Mouse (Mus musculus) neutrophil, adult 83 days (primary cell): Measurements from ENCODE around the gene 2010003K11Rik. TPM values are rescaled to one million over a fixed set of nuclear protein-coding genes. Genes with fewer than 3 reads are reported as not detected.

Source experiments
- total RNA-seq, 2 experiments: library from RNA; stranded (reverse); gene quantifications; one replicate each; pipeline ENCODE4 v1.2.4; 2023

2010003K11Rik gene
- not detected for total RNA-seq

DNA sequence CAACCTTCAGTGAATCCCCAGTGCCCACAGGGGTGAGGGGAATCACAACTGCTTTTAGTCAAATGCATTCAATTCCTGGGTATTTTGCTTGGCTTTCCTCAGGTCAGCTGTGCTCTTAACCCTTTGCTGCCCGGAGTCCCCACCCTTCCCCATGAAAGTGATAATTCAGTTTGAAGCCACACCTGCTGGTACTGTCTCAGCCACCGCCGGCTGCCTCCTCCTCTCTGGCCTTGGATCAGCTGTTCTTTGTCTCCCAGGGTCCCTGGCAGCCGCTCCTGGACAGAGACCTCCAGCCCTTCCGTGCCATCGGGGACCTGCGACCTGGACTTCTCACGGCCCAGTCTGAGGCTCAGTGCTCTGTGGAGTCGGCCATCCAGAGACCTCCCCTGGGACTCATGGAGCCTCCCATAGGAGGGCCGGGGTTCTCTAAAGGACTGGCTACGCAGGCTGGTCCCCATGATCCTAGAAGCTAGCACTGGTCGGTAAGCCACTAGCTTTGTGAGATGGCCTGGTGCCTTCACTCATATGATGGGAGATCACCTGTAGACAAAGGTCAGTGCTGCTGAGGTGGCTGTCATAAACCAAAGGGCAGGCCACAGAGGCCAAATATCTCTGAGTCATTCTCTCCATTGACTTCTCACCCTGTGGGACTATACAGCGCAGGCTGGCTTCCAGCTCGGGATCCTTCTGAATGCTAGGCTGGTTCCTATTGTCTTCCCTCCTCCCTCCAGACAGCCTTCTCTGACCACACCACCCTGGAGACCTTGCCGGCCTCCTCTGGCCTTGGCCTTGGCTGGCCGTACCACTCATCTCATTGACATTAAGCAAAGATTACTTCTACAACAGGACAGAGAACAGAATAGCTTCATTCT is at the start of gene 2010003K11Rik:
TSS of gene 2010003K11Rik (minus strand) at position 522 of the 872 bp plus-strand sequence.

DNA sequence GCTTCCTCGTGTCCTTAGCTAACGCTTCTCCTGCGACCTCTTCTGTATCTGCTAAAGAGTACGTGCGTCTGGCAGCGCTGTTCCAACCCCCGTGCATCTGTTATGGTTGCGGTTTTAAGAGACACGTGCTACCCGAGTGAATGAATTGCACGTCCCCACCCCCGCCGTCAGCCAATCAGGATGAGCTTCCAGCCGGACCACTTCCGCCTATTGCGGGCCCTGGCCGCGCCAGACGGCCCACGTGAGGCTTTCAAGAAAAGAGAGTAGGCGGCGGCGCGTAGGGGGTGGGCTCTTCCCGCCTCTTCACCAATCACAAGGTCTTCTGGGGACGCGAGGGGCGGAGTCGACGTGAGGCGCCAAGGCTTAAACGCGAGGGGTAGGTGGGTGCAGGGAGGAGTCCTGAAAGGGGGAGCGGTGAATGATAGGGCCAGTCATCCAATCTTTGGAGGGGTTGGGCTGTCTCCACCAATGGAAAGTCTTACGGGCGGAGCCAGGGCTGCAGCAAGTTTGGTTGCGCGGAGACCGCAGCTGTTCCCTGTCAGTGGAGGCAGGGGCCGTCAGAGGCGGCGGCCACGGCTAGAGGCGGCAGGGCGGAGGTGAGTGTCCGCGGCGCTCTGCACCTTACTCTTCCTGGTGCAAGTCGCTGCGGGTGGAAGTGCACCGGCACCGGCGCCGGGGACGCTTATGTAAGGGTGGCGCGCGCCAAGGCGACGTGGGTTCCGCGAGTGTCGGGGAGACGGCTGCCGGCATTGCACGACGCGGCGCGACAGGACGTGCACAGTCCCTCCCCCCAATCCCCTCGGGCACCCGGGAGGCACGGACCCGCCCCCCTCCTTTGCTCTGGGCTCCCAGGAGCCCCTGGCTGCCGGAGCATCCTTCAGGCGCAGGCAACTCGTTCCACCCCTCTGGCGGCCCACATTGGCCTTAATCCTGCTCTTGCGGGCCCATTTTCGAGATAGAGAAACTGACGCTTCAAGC is 11.9 kb upstream of the 2010003K11Rik start, which contains the start of gene Pcx:
TSS of gene Pcx (plus strand) at position 487 of the 978 bp plus-strand sequence.

GRCm38 (mm10) chr19:4477345-4478189 is 20.8 kb downstream of the 2010003K11Rik start, which contains the start of gene Syt12:
Gene Syt12 (minus strand): TSS chr19:4477447.

Other genes with a start within 250 kb of the 2010003K11Rik start
- gene Ssh3, start 229.4 kb downstream of the 2010003K11Rik start, total RNA-seq, result 10 to 100 TPM; 29.4 to 30.5 TPM
- gene Ankrd13d, start 215.4 kb downstream of the 2010003K11Rik start, total RNA-seq, result 10 to 100 TPM; 30.7 to 42.6 TPM
- gene Grk2, start 192.4 kb downstream of the 2010003K11Rik start, total RNA-seq, result 100 to 1,000 TPM; 416 to 479 TPM
- gene Kdm2a, start 100.3 kb downstream of the 2010003K11Rik start, total RNA-seq, result 100 to 1,000 TPM in 1 of 2 experiments, 10 to 100 TPM in 1; 90.4 to 121 TPM
- not detected for gene Rhod, start 59.2 kb downstream of the 2010003K11Rik start, total RNA-seq
- not detected for gene Syt12, start 21.1 kb downstream of the 2010003K11Rik start, total RNA-seq
- gene Pcx, start 11.9 kb upstream of the 2010003K11Rik start, total RNA-seq, result 1 to 10 TPM; 6.3 to 9.4 TPM
- gene Lrfn4, start 117.1 kb upstream of the 2010003K11Rik start, total RNA-seq, result under 1 TPM; 0.44 to 0.62 TPM
- 10 to 100 TPM; 13.8 to 16.1 TPM for gene Rce1, start 127.1 kb upstream of the 2010003K11Rik start, total RNA-seq
- not detected for gene Gm960, start 200.1 kb upstream of the 2010003K11Rik start, total RNA-seq
- gene Sptbn2, start 212.6 kb upstream of the 2010003K11Rik start, total RNA-seq, result under 1 TPM in 1 of 2 experiments, not detected in 1; 0.49 TPM